Mouse (Mus musculus) ES-Bruce4 (cell line): ENCODE data around the gene Gcn1l1.

Experiments used
- CTCF ChIP-seq: IDR thresholded peaks from one replicate; pipeline ENCODE4 v1.8.1; 2011; ENCODE audit warnings: low read depth, low read length
- EP300 ChIP-seq: IDR thresholded peaks from 2 replicates; pipeline ENCODE4 v1.6.1; 2011; ENCODE audit warnings: low read depth, low read length; ENCODE audit not compliant: insufficient read depth

DNA sequence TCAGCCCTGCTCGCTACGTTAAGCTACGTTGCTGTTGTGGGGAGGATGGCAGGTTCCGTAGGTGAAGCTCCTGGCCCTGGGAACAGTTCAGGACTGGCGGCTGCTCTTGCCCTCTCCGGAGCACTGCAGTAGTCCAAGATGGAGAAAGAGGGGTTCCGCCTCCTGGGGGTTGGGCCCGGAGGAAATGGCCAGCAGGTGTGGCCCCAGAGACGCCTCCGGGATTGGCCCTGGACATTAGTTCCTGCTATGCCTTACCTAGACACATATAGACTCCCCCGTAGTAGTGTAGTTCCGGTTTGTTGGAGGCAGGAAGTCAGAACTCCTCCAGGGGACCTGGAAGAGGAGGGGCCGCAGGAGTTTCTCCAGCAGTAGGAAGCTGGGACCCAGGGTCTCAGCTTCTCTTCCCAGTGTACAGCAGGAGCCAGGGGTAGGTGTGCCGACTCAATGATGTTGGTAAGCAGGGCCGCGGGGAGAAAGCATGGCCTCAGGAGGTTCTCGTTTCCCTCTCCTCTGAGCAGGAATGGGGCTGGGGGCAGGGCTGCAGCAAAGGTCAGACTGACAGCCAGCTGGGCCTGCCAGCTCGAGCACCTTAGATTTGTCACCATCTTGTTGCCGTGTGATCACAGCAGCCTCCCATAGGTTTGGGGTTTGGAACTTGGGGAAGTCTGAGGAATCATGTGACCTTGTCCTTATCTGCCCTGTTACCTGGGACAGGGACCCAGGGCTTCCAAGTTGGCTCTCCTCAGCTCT lies 22.2 kb upstream of the Gcn1l1 start:
- TF ChIP-seq EP300 (no peak), CTCF (no peak)
